Mouse (Mus musculus) kidney, adult 8-10 months (tissue): ENCODE results near the gene Rsph10b.

Source experiments
- DNase-seq, 2 experiments: peaks; one replicate each; pipeline ENCODE4 v3.0.0; 2022

Rsph10b gene

GRCm38 (mm10) chr5:143941588-143941987, 8.8 kb downstream of the Rsph10b start:
- DNase-seq = no peak

- no peak for DNase-seq
Observed at GRCm38 (mm10) chr5:143943231-143944125, 10.6 kb downstream of the Rsph10b start.

- DNase-seq = no peak
Observed at GRCm38 (mm10) chr5:143948361-143948760, 15.5 kb downstream of the Rsph10b start.

- DNase-seq = no peak
Observed at GRCm38 (mm10) chr5:143950016-143950415, 17.2 kb downstream of the Rsph10b start.

DNA sequence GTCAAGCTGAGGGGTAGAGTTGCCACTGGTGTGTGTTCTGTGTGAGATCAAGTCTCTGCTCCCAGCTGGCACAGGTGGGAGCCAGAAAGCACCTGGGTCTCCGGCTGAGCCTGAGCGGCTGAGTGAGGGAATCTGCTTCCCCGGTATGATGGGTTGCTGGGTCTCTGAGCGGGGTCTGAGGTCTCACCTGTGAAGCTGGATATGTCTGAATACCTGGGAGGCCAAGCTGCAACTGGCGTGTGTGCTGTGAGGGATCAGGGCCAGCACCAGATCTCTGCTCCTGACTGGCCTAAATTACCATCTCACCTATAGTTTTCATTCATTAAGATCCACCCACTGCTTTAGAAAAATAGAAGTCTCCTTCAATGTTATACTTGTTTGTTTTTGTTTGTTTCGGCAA, 24.3 kb downstream of the Rsph10b start:
- DNase-seq = no peak

DNA sequence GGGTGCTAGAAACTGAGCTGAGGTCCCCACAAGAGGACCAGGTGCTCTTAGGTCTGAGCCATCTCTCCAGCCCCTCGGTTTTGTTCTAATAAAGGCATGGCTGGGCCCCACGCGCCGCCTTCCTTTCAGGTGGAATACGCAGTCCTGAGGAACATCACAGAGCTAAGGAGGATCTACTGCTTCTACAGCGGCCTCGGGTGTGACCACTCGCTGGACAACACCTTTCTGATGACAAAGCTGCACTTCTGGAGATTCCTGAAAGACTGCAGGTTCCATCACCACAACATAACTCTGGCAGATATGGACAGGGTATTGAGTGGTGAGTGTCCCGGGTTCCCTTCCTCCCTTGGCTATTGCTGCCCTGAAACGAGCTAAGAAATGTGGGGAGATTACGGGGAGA, 26.7 kb downstream of the Rsph10b start:
- no peak for DNase-seq

DNA sequence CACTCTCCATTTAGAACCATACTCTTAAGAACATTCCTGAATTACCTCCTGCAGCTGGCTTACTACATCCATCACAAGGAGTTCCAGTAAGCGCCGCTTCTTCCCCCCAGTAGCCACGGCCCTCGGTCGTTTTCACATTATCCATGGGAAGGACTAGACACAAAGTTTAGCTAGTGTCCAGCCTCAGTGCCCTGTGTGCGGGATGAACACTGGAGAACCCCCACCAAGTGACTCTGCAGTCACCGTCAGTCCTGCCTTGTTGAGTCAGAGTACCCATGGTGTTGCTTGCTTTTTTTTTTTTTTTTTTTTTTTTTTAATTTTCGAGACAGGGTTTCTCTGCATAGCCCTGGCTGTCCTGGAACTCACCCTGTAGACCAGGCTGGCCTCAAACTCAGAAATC, 28.3 kb downstream of the Rsph10b start:
- DNase-seq = no peak

- no peak for DNase-seq
Observed at GRCm38 (mm10) chr5:143965586-143966345, 32.9 kb downstream of the Rsph10b start.

DNA sequence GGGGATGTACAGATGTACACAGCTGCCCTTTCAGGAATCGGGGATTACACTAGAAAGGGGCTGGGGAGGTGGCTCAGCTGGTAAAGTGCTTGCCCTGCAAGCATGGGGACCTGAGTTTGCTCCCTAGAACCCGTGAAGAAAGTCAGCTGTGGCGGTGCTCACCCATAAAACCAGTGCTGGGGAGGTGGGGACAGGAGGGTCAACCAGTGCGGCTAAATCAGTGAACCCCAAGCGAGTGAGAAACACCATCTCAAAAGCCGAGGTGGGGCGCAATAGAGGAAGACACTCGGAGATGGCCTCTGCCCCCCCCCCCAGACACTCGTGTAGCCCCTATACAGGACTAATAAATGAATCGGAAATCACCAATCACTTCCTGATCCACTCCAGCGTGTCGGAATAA, 33.8 kb downstream of the Rsph10b start:
- DNase-seq = no peak

GRCm38 (mm10) chr5:143972628-143973027, 39.8 kb downstream of the Rsph10b start:
- no peak for DNase-seq

GRCm38 (mm10) chr5:143974931-143975630, 42.2 kb downstream of the Rsph10b start:
- DNase-seq = peak; percentile 37 to 56

GRCm38 (mm10) chr5:143975631-143975933, 42.7 kb downstream of the Rsph10b start:
- no peak for DNase-seq

- DNase-seq = no peak
Observed at GRCm38 (mm10) chr5:143976232-143976631, 43.4 kb downstream of the Rsph10b start.

GRCm38 (mm10) chr5:143976726-143977431, 44.0 kb downstream of the Rsph10b start:
- DNase-seq = no peak

DNA sequence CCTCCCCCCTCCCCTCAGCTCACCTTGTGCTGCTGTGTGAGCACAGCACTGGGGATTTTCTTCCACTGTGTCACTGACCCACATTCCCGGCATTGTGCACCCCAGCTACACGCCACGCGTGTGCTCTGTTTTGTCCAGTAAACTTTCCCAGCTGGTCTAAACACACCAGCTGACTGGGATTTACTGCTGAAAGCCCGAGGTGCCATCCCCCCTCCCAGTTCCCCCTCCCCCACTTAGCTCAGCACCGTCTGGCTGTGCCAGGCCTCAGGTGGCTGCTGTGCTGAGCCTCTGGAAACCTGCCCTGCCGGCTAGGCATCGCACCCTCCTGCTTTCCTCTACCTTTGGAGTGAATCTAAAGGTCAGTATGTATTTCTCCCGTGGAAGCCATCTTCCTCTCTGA, 48.0 kb downstream of the Rsph10b start:
- peak; percentile 17 to 38 for DNase-seq

DNA sequence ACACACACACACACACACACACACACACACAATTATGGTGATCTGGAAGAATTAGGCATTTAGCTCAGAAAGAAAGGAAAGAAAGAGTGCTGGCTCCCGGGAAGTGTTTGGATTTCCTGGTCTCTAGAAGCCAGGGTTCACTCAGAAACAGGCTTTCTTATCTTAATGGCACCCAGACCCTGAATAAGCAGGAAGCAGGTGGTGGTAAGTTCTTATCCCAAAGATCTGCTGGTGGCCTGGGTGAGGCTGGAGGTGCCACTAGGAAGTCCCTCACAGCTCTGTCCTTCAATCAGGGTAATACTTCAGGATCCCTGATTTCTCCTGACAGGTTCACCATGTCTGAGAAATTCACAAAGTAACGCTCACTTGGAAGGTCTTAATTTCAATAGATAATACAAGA, 49.5 kb downstream of the Rsph10b start:
- DNase-seq = no peak

- no peak for DNase-seq
Observed at GRCm38 (mm10) chr5:143985381-143985780, 52.5 kb downstream of the Rsph10b start.

GRCm38 (mm10) chr5:143987596-143987995, 54.8 kb downstream of the Rsph10b start:
- peak; percentile 12 to 26 for DNase-seq

DNA sequence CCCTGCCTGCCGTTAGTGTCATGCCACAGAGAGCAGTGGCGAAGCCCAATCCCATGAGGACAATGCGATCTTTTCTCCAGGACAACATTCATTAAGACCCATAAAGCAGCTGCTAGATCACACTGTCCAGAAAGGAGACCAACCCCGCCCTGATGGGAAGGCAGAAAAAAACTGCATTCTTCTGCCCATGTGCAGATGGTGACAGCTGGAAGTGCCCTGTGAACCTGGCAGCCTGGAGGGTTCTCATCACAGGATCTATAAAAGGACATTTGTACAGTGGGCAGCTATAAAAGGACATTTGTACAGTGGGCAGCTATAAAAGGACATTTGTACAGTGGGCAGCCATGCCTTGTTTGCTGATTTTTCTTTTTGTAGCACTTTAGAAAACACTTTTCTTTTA, 56.2 kb downstream of the Rsph10b start:
- DNase-seq = no peak

DNA sequence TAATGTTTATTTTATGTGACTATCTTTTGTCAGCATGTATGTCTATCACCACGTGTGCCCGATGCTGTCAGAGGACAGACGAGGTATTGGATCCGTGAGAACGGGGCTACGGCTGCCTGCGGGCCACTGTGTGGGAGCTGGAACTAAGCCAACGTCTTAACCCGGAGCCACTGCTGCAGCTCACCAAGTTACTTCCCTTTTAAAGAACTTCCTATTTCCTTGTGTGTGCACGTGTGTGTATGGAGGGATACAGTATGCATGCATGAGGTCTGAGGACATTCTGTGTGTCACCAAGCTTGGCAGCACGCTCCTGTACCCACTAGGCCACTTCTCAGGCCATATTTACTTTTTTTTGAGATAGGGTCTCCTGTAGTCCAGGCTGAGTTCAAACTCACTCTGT, 57.3 kb downstream of the Rsph10b start:
- no peak for DNase-seq

- DNase-seq = no peak
Observed at GRCm38 (mm10) chr5:143992661-143993060, 59.8 kb downstream of the Rsph10b start.

DNA sequence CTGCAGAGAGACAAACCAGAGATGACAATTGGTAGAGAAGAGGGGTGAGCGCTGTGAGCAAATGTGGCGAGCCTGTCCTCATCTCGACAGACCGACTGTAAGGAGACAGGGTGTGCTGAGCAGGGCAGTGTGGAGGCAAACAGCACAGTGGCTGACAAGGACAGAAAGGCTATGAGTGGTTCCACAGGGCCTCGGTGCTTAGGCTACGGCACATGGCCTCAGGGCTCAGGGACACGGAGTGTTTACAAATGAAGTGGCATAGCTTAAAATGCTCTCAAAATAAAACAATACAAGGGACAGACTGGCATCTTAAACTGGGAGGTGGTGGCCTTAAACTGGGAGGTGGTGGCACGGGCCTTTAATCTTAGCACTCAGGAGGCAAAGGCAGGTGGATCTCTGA, 60.4 kb downstream of the Rsph10b start:
- no peak for DNase-seq

DNA sequence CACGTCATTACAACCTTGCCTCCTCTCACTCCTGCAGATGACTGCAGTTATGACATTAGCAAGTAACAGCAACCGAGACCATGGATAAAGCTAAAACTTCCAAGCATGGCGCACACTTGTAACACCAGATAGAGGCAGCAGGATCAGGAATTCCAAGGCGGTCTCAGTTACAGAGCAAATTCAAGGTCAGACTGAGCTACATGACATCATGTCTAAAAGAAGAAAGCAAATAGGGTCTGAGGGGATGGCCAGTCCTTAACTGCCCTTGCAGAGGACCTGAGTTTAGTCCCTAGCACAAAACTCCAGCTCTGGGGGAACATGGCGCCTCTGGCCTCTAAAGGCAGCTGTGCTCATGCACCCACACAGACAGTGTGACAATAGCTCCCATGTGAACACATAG, 61.0 kb downstream of the Rsph10b start:
- DNase-seq = no peak
